Mouse (Mus musculus) heart, embryonic 16.5 days (tissue): ENCODE results near the gene Rab44. TPM values are rescaled to one million over a fixed set of nuclear protein-coding genes. Genes with fewer than 3 reads are reported as not detected.

Experiments
- ATAC-seq: fragments of 200-750 bp; cut with Nextera tagmentation; replicated peaks from 2 replicates; pipeline ENCODE4 v1.8.0; 2017; ENCODE audit warnings: moderate number of reproducible peaks; ENCODE audit not compliant: insufficient read depth, low FRiP score; ENCODE audit errors: extremely low read depth
- H3K27ac ChIP-seq: fragments of 300-500 bp; sonication (generic); 2 replicates; pipeline ENCODE4 v1.5.1; 2014; ENCODE audit warnings: mild to moderate bottlenecking, low read length, control low read depth, moderate library complexity
- H3K27me3 ChIP-seq: fragments of 300-500 bp; sonication (generic); 2 replicates; pipeline ENCODE4 v1.6.1; 2014; ENCODE audit warnings: low read length, mixed read lengths; ENCODE audit not compliant: control insufficient read depth, insufficient read depth
- H3K36me3 ChIP-seq: fragments of 300-500 bp; sonication (generic); 2 replicates; pipeline ENCODE4 v1.6.1; 2014; ENCODE audit not compliant: control insufficient read depth, insufficient read depth
- H3K4me1 ChIP-seq: fragments of 300-500 bp; sonication (generic); 2 replicates; pipeline ENCODE4 v1.6.1; 2014; ENCODE audit warnings: low read length, mixed read lengths; ENCODE audit not compliant: control insufficient read depth, insufficient read depth
- H3K4me2 ChIP-seq: fragments of 300-500 bp; sonication (generic); 2 replicates; pipeline ENCODE4 v1.6.1; 2014; ENCODE audit warnings: low read depth, mild to moderate bottlenecking, control low read depth, low read length
- H3K4me3 ChIP-seq: fragments of 300-500 bp; sonication (generic); 2 replicates; pipeline ENCODE4 v1.5.1; 2014; ENCODE audit warnings: mild to moderate bottlenecking, control low read depth, low read length
- H3K9ac ChIP-seq: fragments of 300-500 bp; sonication (generic); 2 replicates; pipeline ENCODE4 v1.6.1; 2014; ENCODE audit warnings: low read length, control low read depth
- H3K9me3 ChIP-seq: fragments of 300-500 bp; sonication (generic); replicated peaks from 2 replicates; pipeline ENCODE4 v1.6.1; 2016; ENCODE audit warnings: low read length; ENCODE audit not compliant: control insufficient read depth
- WGBS: fragments of 180-500 bp; shearing (Covaris S2); extraction: QIAGEN DNeasy Blood & Tissue Kit; methylation state at CpG from one replicate; pipeline ENCODE4 v1.1.7; 2014; 5-methylcytosine and 5-hydroxymethylcytosine counted together
- polyA plus RNA-seq: library from polyadenylated mRNA; unstranded; fragments of >200 nt; fragmentation: Nextera tagmentation; extraction: Ambion mirVana; gene quantifications from 2 replicates; pipeline ENCODE4 v1.2.1, GENCODE M21; 2015

The Rab44 gene
- polyA plus RNA-seq, 1 experiment from 2014 or later, result 4.4 TPM

GRCm38 (mm10) chr17:29085266-29085665 is 28.7 kb upstream of the Rab44 start:
- Histone ChIP-seq H3K9ac (no peak overlapping the region), H3K9me3 (no peaks in the 10 kb centered on the region), H3K27me3 (no peaks in the 10 kb centered on the region), H3K27ac (no peak overlapping the region), H3K4me2 (no peak overlapping the region), H3K4me3 (no peak overlapping the region), H3K36me3 (no peaks in the 10 kb centered on the region), H3K4me1 (0 out of 2 replicates have a peak, but pooled peaks cover 4% of the 10 kb centered on the region)
- 76% methylated on average over 10 of the region's 10 CpGs for WGBS
- no peak for ATAC-seq

DNA sequence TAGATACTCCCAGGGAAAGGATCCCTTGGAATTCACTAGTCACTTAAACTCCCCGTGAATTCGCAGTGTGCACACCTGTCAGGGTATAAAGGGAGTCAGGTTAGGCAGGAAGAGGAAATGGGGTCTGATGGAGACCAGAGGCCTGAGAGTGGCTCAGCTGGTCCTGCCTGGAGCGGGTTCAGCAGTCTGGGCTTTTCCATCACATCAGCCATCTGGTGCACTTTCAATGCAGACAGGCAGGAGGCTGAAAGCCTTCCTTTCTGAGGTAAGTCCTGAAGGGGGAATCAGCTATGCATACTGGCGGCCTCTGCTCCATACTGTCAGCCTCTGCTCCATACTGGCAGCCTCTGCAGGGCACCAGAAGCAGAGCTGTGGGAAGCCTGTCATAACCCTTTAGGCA is 27.0 kb upstream of the Rab44 start:
- H3K9me3 ChIP-seq, result no peaks in the 10 kb centered on the region
- H3K36me3 ChIP-seq, result no peaks in the 10 kb centered on the region
- H3K4me1 ChIP-seq, result no peaks in the 10 kb centered on the region
- WGBS, result 76% methylated on average over 4 of the region's 4 CpGs
- H3K27ac ChIP-seq, result no peak overlapping the region
- no peak for ATAC-seq
- H3K4me2 ChIP-seq, result no peak overlapping the region
- H3K4me3 ChIP-seq, result no peak overlapping the region
- H3K27me3 ChIP-seq, result no peaks in the 10 kb centered on the region
- H3K9ac ChIP-seq, result no peak overlapping the region

DNA sequence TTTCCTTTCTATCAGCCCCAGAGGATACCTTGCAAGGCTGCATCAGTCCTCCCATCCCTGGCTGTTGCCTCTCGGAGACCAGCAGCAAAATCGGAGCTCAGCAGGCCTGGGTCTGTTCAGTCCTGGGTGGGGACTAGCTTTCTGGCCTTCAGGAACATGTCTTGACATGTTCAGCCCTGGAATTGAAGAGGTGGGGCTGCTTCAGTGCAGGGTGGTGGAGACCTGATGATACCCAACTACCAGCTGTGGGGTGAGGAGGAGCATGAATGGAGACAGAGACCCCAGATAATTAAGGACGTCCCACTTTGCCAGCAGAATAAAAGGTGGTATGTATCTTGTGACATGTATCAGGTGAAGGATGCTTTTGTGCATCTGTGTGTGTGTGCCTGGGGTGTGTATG is 23.2 kb upstream of the Rab44 start, which contains the start of gene Cdkn1a:
Gene Cdkn1a (plus strand): TSS at position 201 of the 400 bp plus-strand sequence.
- no peaks in the 10 kb centered on the region for H3K36me3 ChIP-seq
- no peak for ATAC-seq
- no peak within 1 kb of the TSS for H3K4me2 ChIP-seq
- H3K27ac ChIP-seq, result no peak within 1 kb of the TSS
- 85% methylated on average over 3 of the region's 3 CpGs for WGBS
- peaks cover 9% of the 10 kb centered on the region for H3K4me1 ChIP-seq
- peaks cover 12% of the 10 kb centered on the region for H3K27me3 ChIP-seq
- H3K9me3 ChIP-seq, result no peaks in the 10 kb centered on the region
- no peak within 1 kb of the TSS for H3K4me3 ChIP-seq
- H3K9ac ChIP-seq, result no peak within 1 kb of the TSS

DNA sequence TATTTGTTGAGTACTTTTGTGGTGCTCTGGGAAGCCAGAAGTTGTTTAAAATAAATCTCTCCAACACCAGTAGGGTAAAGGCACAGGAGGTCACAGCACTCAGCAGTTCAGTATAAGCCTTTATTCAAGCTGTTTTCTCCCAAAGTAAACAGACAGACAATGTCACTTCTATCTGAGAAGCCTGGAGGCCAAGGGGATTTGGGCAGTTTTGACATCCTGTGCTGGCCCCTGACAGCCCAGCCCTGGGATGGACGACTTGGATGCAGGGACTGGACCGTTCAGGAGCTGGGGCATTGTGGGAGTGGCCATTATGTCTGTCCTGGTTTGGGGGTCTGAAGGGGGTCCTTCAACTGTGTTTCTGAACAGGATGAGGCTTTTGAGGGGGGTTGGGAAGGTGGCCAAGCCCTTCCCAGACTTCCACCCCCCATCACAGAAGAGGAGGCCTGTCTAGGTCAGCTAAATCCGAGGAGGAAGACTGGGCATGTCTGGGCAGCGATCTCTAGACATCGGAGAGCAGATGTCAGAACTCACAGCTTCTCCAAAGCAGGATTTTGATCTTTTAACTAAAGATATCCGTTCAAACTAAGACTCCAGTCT is 22.5 kb upstream of the Rab44 start:
- H3K4me3 ChIP-seq, result no peak overlapping the region
- WGBS, result 44% methylated on average over 6 of the region's 6 CpGs
- H3K4me2 ChIP-seq, result no peak overlapping the region
- H3K27ac ChIP-seq, result no peak overlapping the region
- H3K36me3 ChIP-seq, result no peaks in the 10 kb centered on the region
- H3K9ac ChIP-seq, result no peak overlapping the region
- no peak for ATAC-seq
- no peaks in the 10 kb centered on the region for H3K9me3 ChIP-seq
- peaks cover 11% of the 10 kb centered on the region for H3K4me1 ChIP-seq
- H3K27me3 ChIP-seq, result peaks cover 12% of the 10 kb centered on the region

DNA sequence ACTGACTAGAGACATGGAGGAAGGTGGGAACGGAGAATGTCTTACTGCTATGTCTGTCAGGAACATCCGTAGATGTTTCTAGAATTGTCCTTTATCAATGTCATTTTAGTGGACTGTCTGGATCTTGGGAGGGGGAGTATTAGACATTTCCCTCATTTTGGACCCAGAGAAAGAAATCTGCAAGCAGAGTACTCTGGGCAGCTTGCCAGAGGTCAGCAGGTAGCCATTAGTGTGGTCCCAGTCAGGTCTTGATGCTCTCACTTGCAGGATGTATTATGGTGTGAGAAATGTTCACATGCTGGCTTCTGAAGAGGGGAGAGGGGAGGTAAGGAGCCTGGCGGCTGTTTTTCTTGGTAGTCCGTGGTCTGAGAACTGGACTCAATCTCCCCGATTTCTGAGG is 21.4 kb upstream of the Rab44 start:
- H3K4me2 ChIP-seq, result no peak overlapping the region
- H3K4me3 ChIP-seq, result no peak overlapping the region
- peaks cover 11% of the 10 kb centered on the region for H3K4me1 ChIP-seq
- H3K27ac ChIP-seq, result no peak overlapping the region
- peaks cover 12% of the 10 kb centered on the region for H3K27me3 ChIP-seq
- no peak for ATAC-seq
- H3K36me3 ChIP-seq, result no peaks in the 10 kb centered on the region
- WGBS, result 58% methylated on average over 5 of the region's 5 CpGs
- H3K9me3 ChIP-seq, result no peaks in the 10 kb centered on the region
- H3K9ac ChIP-seq, result no peak overlapping the region

DNA sequence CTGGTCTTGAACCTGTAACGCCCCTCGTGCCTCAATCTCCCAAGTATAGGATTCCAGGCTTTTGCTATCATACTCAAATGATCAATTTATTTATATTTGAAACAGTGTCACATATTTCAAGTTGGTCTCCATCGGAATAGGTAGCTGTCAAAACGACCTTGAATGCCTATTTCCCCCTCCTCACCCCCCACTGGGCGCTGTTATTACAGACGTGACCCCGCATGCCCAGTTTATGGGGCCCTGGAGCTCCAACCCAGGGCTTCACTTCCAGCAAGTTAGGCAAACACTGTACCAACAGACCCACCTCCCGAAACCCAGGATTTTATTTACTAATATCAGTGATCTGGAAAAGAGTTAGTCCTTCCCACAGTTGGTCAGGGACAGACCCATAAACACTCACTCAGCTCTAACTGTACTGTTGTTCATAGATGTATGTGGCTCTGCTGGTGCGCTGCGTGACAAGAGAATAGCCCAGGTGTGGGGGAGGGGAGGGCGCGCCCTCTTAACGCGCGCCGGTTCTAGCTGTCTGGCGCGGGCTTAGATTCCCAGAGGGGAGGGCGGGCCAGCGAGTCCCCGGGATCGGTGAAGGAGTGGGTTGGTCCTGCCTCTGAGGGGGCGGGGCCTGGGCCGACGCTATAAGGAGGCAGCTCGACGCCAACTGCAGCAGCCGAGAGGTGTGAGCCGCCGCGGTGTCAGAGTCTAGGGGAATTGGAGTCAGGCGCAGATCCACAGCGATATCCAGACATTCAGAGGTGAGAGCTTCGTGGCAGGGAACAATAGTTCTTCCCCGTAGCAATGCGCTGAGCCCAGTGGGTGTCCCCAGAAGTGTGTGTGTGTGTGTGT is 20.6 kb upstream of the Rab44 start:
- Histone ChIP-seq H3K4me3 (peak overlapping the region; percentile 74), H3K9ac (peak overlapping the region; percentile 86), H3K27ac (peak overlapping the region; percentile 83; the same call in 1 of the 2 replicates), H3K4me2 (peak overlapping the region; percentile 94), H3K36me3 (no peaks in the 10 kb centered on the region), H3K27me3 (peaks cover 12% of the 10 kb centered on the region), H3K4me1 (peaks cover 11% of the 10 kb centered on the region), H3K9me3 (no peaks in the 10 kb centered on the region)
- ATAC-seq, result peak; percentile 83
- 8% methylated on average over 36 of the region's 36 CpGs for WGBS

- ATAC-seq, result 0 out of 2 replicates have a peak, but pooled peaks have one; percentile 4
- Histone ChIP-seq H3K4me1 (peaks cover 11% of the 10 kb centered on the region), H3K4me2 (peak overlapping the region; percentile 94), H3K4me3 (peak overlapping the region; percentile 74), H3K27me3 (peaks cover 12% of the 10 kb centered on the region), H3K9me3 (no peaks in the 10 kb centered on the region), H3K27ac (peak overlapping the region; percentile 83), H3K36me3 (peaks cover 4% of the 10 kb centered on the region; the same call in 1 of the 2 replicates), H3K9ac (peak overlapping the region; percentile 86)
- WGBS, result under 1% methylated on average over 24 of the region's 24 CpGs
Measured at GRCm38 (mm10) chr17:29093961-29094309, 20.0 kb upstream of the Rab44 start.

DNA sequence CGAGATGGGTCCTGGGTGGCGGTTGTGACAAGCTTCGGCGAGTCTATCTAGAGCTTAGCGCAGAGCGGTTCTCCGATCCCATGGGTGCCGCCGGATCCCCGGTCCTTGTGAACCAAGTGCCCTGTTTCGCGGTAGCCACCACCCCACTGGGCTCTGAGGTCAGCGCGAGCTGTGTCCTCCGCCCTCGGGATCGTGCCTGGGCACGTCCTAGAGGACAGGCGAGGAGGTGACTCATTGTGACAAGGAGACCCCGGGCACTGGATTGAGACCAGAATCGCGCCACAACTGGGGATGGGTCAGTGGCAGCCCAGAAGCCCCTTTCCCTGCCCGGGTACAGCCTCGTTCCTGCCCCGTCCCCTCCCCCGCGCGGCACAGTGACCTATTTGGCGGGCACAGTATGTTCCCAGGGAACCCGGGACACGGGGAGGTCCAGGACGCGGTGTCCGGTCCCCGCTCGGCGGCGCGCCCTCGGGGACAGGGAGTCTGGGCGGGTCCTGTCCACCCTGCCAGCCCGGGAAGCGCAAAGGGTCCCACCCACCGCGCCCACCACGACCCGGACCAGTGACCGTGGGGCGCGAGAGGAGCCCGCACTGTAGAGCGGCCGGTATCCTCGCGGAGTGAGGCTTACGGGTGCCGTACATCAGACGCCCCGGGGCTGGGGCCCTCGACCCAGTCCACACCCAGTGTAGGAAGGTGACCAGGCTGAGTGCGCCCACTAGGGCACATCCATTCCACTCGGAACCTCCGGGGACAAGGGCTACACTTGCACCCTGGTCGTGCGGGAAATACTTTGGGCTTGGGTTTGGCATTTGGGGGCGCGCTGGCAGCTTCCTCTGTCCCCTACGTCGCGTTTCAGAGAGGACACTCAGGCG is 19.4 kb upstream of the Rab44 start:
- peaks cover 12% of the 10 kb centered on the region for H3K27me3 ChIP-seq
- under 1% methylated on average over 71 of the region's 71 CpGs for WGBS
- no peaks in the 10 kb centered on the region for H3K9me3 ChIP-seq
- peak overlapping the region; percentile 94 for H3K4me2 ChIP-seq
- H3K4me3 ChIP-seq, result peak overlapping the region; percentile 74
- peak overlapping the region; percentile 86 for H3K9ac ChIP-seq
- H3K4me1 ChIP-seq, result peaks cover 11% of the 10 kb centered on the region
- peak; percentile 25 for ATAC-seq
- peak overlapping the region; percentile 83 for H3K27ac ChIP-seq
- H3K36me3 ChIP-seq, result peaks cover 4% of the 10 kb centered on the region; the same call in 1 of the 2 replicates
